Mouse (Mus musculus) adrenal gland, adult 18-20 months (tissue): Measurements from ENCODE around the gene Dazap1. TPM values are rescaled to one million over a fixed set of nuclear protein-coding genes. Genes with fewer than 3 reads are reported as not detected.

Source experiments
- DNase-seq, 2 experiments: peaks; one replicate each; pipeline ENCODE4 v3.0.0; 2021 to 2022; ENCODE audit warnings: low spot score in 2 of 2
- microRNA-seq, 2 experiments: library from miRNA; unstranded; fragments of <30 nt; microRNA quantifications; one replicate each; pipeline ENCODE4 v1.2.0; 2021; ENCODE audit warnings: borderline number of aligned reads in 2 of 2
- total RNA-seq, 2 experiments: library from RNA; stranded (reverse); gene quantifications; 1 replicate in 1 of 2; 2 replicates in 1 of 2; pipeline ENCODE4 v1.2.3; 2021

Gene Dazap1
- total RNA-seq, 2 experiments from 2014 or later: 90.2 to 100 TPM

DNA sequence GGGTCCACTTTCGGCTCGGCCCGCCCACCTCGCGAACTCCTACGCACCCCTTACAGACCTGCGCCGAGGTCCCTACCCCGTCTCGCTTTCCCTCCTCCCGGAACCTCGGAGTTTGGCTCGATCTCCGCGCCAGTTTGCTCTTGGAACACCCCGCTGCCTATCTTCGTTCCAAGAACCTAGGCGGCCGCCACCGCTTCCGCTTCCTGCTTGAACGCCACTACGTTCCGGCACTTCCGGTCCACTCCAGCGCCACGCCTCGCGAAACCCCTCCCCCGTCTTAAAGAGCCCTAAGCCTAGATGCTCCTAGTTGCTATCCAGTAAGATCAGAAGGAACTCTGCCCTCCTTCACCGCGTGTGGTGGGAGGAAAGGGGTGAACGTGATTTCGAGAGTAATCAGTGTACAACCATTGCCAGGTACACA is 59.1 kb downstream of the Dazap1 start, which contains the start of gene 2310011J03Rik:
Gene 2310011J03Rik, minus strand, starts transcription at position 198 of the 421 bp plus-strand sequence.
- DNase-seq: peak; percentile 84

DNA sequence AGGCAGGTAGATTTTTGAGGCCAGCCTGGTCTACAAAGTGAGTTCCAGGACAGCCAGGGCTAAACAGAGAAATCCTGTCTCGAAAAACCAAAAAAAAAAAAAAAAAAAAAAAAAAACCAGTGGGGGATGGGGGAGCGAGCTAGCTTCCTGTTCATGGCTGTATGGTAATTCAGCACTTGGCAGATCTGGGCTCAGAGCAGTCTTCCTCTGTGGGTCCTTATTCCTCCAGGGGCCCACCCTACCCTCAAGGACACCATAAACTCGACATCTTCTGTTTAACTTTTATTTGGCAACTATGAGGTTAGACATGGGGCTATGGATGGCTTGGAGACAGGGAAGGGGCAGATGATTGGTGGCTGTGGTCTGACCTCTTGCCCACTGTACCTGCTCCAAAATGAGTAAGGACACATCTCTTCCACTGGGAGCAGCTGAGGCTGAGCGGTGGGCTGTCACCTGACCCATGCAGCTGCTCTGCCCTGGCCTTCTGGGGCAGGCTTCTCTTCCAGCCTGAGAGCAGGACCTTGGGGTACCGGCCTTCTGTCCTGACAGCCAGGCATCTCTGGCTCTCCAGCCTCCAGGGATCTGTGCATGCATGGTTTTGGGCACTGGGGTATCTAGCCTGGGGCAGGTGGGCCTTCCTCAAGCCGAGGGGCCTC is 59.9 kb downstream of the Dazap1 start:
- no peak for DNase-seq

DNA sequence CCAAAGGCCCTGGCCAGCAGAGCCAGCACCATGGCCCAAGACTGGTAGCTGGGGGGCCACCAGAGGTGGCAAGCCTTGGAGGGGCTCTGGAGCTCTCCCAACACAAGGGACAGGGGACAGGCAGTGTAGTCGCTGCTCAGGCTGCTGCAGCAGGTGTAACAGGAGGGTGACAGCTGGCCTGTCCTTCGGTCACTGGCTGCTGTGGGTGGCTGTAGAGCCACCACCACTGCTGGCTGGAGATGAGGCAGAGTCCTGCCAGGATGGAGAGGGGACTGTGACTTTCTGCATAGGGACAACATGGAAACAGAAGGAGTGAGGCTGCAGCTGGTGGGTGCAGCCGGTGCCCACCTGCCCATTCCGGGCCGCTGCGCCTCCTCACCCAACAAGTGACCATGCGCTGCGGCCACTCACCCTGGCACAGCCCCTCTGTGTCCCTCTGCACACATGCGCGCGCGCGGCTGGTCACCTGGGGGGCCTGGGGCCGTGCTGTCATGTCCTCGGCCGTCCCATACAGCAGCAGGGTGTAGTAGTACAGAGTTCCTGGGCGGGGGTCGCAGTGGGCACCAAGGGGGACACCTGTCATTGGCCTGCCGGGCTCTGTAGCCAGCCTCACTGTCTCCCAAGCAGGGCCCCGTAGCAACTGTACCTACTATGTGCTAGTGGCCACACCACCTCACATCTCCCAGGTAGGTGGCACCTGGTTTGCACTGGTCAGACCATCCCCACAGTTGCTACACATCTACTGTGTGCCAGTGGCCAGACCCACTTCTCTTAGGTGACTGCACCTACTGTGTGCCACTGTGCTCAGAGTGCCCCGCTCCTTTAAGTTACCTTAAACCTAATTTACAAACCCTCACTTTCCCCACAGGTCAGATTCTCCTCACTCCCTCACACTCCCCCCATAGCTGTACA is 60.6 kb downstream of the Dazap1 start:
- no peak for DNase-seq

DNA sequence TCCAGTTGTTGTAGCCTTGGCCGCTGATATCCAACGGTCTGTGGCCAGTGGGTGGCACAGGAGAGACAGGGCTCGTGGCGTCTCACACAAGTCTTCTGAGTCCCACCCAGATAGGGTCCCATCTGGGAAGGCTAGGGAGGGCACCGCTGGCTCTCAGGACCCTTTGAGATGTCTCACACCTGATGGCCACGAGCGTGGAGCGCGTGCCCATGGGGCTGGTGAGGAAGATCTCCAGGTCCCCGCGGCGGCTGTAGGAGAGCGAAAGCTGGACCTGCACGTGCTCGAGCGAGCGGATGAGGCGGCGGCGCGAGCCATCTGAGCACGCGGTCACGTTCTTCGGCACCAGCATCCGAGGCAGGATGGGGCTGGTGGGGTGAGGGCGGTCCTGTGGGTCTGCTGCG is 61.5 kb downstream of the Dazap1 start:
- DNase-seq: peak in 1 of 2 experiments; percentile 47

DNA sequence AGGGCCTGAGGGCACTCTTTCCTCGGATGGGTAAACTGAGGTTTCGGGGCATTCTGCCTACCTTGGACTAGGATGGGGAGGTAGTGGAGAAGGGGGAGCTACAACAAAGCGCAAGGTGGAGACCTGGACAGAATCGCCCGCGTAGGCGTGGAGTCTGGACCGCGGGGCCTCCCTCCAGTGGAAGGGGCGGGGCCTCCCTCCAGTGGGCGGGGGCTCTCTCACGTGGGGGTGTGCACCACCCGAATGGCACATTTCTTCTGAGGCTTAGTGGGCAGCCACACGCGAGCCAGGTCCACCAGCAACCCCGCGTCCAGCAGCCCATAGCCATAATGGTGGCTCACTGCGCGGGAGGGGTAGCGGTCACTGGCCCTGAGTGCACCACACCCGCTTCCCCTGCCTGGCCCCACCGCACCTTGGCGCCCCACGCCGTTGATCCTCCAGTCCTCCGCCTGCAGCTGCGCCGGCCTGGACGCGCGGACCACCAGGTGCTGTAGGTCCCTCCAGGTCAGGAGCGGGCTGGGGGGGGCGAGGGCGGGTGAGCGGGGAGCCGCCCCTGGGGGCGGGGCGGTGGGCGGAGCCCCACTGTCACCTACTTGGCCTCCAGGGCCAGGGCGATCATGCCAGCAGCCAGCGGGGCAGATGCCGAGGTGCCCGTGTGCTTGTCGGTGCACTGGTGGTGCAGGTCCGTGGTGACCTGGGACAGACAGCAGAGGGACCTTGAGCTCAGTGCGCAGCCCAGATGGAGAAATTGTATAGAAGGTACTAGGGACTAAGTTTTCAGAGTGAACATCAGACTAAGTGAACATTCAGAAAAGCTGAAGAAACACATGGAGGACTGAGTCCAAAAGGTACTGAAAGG is 62.2 kb downstream of the Dazap1 start:
- DNase-seq: peak; percentile 78 to 81

DNA sequence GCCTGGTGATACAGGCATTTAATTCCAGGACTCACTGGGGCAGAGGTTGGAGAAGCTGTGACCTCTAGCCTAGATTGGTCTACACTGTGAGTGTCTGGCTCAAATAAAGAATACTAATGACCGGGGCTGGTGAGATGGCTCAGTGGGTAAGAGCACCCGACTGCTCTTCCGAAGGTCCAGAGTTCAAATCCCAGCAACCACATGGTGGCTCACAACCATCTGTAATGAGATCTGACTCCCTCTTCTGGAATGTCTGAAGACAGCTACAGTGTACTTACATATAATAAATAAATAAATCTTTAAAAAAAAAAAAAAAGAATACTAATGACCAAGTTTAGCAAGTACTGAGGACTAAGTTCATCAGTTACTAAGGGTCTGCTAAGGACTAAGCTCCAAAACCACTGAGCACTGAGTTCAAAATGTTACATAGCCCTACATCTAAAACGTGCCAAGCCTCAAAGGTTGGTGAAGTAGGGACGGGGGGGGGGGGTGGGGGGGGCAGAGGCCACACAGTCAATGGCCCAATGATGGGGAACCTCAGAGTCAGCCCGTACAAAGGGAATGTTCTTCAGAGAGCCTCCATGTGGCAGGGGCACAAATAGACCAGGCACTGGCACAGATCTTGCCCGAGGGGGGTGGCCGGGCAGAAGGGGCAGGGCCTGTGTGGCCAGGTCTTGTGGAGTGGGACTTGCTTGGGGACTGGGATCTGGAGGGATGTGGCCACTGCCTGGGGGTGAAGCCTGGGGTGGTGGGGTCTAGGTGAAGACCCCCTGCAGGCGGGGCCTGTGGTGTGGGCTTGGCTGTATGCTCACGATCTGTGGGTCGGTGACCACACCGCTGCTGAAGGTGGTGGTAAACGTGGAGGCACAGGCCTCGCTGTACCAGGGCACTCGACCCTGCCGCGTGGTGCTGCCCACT is 63.1 kb downstream of the Dazap1 start:
- DNase-seq: no peak

DNA sequence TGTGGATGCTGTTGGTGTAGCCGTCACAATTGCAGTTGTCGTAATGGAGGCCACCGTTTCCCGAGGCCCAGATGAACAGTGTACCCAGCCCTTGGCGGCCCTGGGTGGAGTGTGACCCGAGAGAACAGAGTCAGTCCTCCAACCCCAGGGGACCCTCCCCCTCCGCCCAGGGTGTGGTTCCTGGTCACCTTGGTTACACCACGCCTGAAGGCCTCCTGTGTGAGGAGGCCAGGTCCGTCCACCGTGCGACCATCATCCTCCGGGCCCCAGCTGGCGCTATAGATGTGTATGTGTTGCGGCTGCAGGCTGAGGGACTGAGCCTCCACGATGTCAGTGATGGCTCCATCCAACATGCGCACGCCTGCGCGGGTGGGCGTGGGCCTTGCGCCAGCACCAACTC is 63.8 kb downstream of the Dazap1 start:
- no peak for DNase-seq

DNA sequence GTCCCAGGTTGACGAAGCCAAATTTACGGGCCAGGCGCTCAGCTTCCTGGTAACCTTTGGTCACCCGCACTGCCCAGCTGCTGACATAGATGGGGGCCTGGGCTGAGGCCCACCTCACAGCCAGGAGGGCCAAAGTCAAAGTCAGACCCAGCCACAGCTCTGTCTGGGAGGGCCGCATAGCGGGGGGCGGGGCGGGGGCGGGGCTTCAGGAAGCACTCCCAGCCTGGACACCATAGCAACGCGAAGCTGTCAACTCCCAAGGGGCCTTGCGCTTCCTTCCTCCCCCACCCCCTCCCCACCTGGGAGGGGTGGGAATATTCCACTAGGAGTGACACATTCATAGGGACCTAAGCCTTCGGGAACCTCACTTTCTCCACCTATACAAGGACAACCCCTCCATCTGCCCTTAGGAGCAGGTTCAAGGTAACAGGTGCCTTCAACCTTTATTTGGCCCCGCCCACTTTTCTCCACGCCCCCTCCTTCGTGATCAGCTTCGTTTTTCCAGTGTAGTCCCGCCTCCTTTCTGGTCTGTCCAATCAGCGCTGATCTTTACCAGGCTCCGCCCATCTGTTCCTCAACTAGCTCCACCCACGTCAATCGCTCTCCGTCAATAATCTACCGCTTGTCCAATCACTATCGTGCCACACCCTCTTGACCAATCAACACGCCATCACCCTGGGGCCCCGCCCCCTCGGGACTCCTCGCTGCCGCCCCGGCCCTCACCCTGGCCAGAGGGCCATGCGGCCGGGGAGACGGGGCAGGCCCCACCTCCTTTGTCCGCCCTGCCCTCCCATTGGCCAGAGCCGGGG is 68.2 kb downstream of the Dazap1 start, which contains the start of the genes Pcsk4 and Reep6:
Gene Pcsk4, minus strand, starts transcription at position 226 of the 809 bp plus-strand sequence.
Gene Reep6, plus strand, starts transcription at position 681 of the 809 bp plus-strand sequence.
- DNase-seq: peak; percentile 87 to 88

DNA sequence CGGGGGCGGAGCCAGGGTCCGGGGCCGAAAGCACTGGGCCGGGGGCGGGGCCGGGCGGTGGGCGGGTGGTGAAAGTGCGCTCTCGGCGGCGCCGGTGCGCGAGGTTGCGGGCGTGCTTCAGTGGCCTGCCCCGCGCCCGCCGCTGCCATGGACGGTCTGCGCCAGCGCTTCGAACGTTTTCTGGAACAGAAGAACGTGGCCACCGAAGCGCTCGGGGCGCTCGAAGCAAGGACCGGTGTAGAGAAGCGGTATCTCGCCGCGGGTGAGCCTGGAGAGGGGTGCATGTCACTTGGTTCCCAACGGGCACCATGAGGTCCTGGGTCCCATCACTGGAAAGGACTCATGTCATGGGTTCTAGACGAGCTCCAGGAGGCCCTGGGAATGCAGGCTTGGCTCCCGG is 68.8 kb downstream of the Dazap1 start:
- DNase-seq: no peak

DNA sequence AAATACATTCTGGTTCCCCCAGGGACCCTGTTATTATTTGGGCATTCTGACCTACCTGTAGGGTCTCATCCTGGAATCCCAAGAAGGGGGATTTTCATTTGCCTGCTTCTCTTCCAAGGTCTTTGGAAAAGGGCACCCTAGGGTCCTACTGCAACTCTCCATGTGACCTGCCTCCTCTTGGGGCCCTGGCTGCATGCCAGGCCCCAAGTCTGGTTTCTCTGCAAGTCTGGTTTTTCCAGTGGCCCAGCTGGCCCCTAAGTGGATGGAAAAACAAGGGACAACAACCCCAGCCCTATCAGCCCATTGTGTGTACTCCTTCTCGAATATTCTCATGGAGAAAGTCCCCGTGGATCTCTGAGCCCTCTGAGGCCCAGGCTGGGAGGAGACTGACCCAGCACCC is 69.6 kb downstream of the Dazap1 start:
- DNase-seq: no peak

DNA sequence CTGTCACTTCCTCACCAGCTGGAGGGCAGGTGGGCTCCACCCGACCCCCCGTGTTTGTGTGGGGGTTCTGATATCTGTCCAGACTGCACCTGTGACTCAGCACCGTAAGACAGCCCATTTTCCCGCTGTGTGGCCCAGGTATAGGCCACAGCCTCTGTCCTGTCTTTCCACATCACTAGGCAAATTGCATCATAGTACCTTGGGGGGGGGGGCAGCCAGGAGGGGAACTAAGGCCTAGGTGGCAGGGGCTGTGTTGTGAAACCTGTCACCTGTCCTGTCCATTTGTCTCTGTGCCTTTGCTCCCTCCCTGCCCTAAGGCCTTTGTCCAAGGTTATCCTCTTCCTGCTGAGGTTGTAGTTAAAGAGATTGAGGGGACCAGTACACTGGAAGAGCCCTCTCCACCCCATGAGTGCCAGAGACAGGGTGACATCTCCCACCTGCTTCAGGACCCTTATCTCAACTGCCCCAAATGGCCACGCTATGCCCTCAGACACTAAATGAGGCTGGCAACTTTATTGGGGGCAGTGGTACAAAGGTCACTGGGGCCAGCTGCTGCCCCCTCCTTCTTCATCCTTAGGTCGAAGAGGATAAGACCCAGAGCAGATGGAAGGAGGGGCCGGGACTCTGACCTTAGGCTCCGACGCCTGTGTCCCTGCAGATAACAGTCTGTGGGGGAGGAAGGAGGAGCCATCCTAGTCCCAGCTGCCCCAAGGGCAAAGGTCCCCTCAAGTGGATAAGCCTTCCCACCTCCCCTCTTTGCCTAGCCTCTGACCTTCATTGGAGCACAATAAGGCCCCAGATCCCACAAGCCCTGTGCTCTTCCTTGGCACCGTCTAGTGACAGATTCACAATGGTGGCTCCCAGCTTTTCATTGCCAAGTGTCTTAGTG is 70.6 kb downstream of the Dazap1 start:
- DNase-seq: no peak

DNA sequence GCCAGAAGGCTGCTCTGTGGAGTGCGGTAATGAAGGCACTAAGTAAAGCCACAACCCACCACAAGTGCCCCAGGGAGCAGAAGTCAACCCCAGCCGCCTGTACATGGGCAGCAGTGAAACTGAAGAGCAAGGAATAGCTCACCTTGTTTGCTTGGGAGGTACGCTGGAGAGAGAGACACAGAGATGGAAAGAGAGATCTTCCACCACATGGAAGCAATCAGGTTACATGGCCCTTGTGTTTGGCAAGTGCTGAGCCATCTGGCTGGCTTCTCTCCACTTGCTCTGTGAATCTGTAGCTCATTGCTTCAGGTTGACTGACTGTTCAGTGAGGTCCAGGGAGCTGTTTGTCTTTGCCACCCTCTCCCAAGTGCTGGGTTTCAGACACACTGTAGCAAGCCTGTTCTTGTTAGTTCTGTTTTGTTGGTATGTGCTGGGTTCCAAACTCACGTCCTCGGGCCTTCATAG is 71.3 kb downstream of the Dazap1 start:
- DNase-seq: no peak

DNA sequence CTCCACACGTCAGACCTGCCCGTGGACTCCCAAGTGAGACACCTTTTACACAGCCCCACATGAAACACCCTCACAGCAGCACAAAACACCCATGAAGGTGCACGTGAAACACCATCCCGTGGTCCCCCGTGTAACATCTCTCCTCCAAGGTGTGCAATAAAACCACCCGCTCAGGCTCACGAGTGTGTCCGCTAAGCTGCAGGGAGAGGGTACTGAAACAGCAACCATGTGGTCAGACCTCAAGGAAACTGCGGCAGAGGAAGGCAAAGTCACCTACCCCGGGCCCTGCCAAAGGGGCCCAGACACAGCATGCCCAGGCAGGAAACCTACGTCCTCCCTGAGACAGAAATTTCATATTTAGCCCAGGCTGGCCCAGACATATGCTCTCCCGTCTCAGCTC is 75.0 kb downstream of the Dazap1 start:
- DNase-seq: no peak

Small RNA genes within 50 kb of the gene (microRNA-seq; reads per million reads assigned to microRNA genes)
- gene Mir6911: 0 to 0.47 reads per million in 2 experiments

Other genes starting within 250 kb of the Dazap1 start
- gene Arhgap45, start 244.8 kb upstream of the Dazap1 start, total RNA-seq: 1 to 10 TPM; 5.5 to 7.3 TPM
- 10 to 100 TPM; 86.3 to 94.3 TPM for gene Polr2e, start 221.7 kb upstream of the Dazap1 start, total RNA-seq
- 1,000 to 10,000 TPM; 1,091 to 1,886 TPM for gene Gpx4, start 214.3 kb upstream of the Dazap1 start, total RNA-seq
- gene Sbno2, start 155.9 kb upstream of the Dazap1 start, total RNA-seq: 10 to 100 TPM; 31.0 to 41.4 TPM
- gene Stk11, start 145.7 kb upstream of the Dazap1 start, total RNA-seq: 100 to 1,000 TPM; 154 to 158 TPM
- gene Atp5d, start 122.9 kb upstream of the Dazap1 start, total RNA-seq: 1,000 to 10,000 TPM in 1 of 2 experiments, 100 to 1,000 TPM in 1; 593 to 1,133 TPM
- 100 to 1,000 TPM; 129 to 266 TPM for gene Cbarp, start 120.7 kb upstream of the Dazap1 start, total RNA-seq
- gene Midn, start 113.2 kb upstream of the Dazap1 start, total RNA-seq: 10 to 100 TPM; 64.8 to 82.0 TPM
- 10 to 100 TPM; 34.7 to 46.3 TPM for gene Cirbp, start 95.5 kb upstream of the Dazap1 start, total RNA-seq
- 10 to 100 TPM; 14.7 to 16.6 TPM for gene 1600002K03Rik, start 88.5 kb upstream of the Dazap1 start, total RNA-seq
- gene Efna2, start 82.0 kb upstream of the Dazap1 start, total RNA-seq: 1 to 10 TPM; 1.3 to 2.1 TPM
- 10 to 100 TPM; 17.4 to 18.4 TPM for gene Mum1, start 35.1 kb upstream of the Dazap1 start, total RNA-seq
- 100 to 1,000 TPM; 294 to 370 TPM for gene Ndufs7, start 12.4 kb upstream of the Dazap1 start, total RNA-seq
- 100 to 1,000 TPM; 146 to 236 TPM for gene Gamt, start 474 bp upstream of the Dazap1 start, total RNA-seq
- gene Rps15, start 31.0 kb downstream of the Dazap1 start, total RNA-seq: 1,000 to 10,000 TPM; 1,162 to 1,195 TPM
- gene Apc2, start 34.5 kb downstream of the Dazap1 start, total RNA-seq: 1 to 10 TPM; 1.8 to 2.0 TPM
- gene 2310011J03Rik, start 59.1 kb downstream of the Dazap1 start, total RNA-seq: 10 to 100 TPM; 25.0 to 28.9 TPM
- 1 to 10 TPM; 1.6 to 3.1 TPM for gene Pcsk4, start 68.0 kb downstream of the Dazap1 start, total RNA-seq
- 10 to 100 TPM; 10.2 to 20.8 TPM for gene Reep6, start 68.5 kb downstream of the Dazap1 start, total RNA-seq
- 10 to 100 TPM in 1 of 2 experiments, 1 to 10 TPM in 1; 5.1 to 11.5 TPM for gene Adamtsl5, start 86.9 kb downstream of the Dazap1 start, total RNA-seq
- under 1 TPM; 0.19 to 0.27 TPM for gene Plk5, start 95.0 kb downstream of the Dazap1 start, total RNA-seq
- 10 to 100 TPM; 16.6 to 18.0 TPM for gene Mex3d, start 126.2 kb downstream of the Dazap1 start, total RNA-seq
- gene Mbd3, start 138.1 kb downstream of the Dazap1 start, total RNA-seq: 100 to 1,000 TPM; 137 to 157 TPM
- gene Uqcr11, start 145.3 kb downstream of the Dazap1 start, total RNA-seq: 1,000 to 10,000 TPM in 1 of 2 experiments, 100 to 1,000 TPM in 1; 797 to 1,071 TPM
- gene Tcf3, start 172.2 kb downstream of the Dazap1 start, total RNA-seq: 10 to 100 TPM; 32.9 to 44.2 TPM
- gene Onecut3, start 233.3 kb downstream of the Dazap1 start, total RNA-seq: not detected